Mouse (Mus musculus): ENCODE measurements around the gene Gm1604a.
"Not testable (repeated sequence)": the region's sequence is repeated elsewhere in the genome, so short reads cannot be mapped to it uniquely, and the experiment has no call there.

DNA sequence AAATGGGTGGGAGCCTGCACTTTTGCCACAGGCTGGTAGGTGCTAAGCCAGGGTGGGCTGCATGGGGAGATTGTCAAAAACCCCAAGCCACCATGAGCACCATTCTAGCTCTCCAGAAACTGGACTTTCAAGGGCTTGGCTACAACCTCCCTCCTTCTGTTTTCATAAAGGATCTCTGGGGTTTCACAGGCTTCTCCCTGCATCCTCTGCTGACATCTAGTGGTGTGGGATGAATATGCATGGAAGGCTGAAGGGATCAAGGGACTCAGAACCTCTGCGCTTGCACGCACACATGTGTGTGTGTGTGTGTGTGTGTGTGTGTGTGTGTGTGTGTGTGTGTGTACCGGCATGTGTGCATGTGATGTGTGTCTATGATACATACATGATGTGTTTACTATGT lies 49.1 kb downstream of the Gm1604a start:
- TF ChIP-seq POLR2A (IDR thresholded peaks at IDR 0.05; ENCODE audit: control insufficient read depth, extremely low read depth, insufficient read depth, low read length, poor library complexity); CTCF (IDR thresholded peaks at IDR 0.05; ENCODE audit: borderline replicate concordance, control insufficient read depth, extremely low read depth, insufficient read depth, low read length, poor library complexity): not testable (repeated sequence)
